Mouse (Mus musculus): ENCODE data around the gene Nol10. TPM values are rescaled to one million over a fixed set of nuclear protein-coding genes. Genes with fewer than 3 reads are reported as not detected.

Gene Nol10
- polyA plus RNA-seq, 2 experiments, result 7.4 to 10.0 TPM

- TF ChIP-seq CTCF (IDR thresholded peaks at IDR 0.05; ENCODE audit: low read depth) (no peak), EP300 (IDR thresholded peaks at IDR 0.05; ENCODE audit: low read depth) (no peak)
- DNase-seq (ENCODE audit: low read depth in 3 of 3, low spot score in 3 of 3), result no peak
Measured at GRCm38 (mm10) chr12:17347327-17348047, 771 bp upstream of the Nol10 start.

GRCm38 (mm10) chr12:17350106-17350505, 1.8 kb downstream of the Nol10 start:
- TF ChIP-seq EP300 (IDR thresholded peaks at IDR 0.05; ENCODE audit: low read depth), result no peak
- TF ChIP-seq CTCF (IDR thresholded peaks at IDR 0.05; ENCODE audit: low read depth), result peak; percentile 17; the same call in 1 of the 2 replicates
- Histone ChIP-seq H3K4me2 (ENCODE audit: low read depth) (no peak overlapping the region), H3K27ac (no peak overlapping the region), H3K9me3 (ENCODE audit: control insufficient read depth, low read length) (no peaks in the 10 kb centered on the region), H3K27me3 (ENCODE audit: control insufficient read depth, insufficient read depth, low read length) (no peaks in the 10 kb centered on the region), H3K4me3 (ENCODE audit: insufficient read depth in 1 of 2, low read depth in 2 of 2, low read length in 2 of 2) (no peak overlapping the region), H3K9ac (replicated peaks) (no peak overlapping the region), H3K4me1 (replicated peaks; ENCODE audit: control insufficient read depth in 2 of 2, insufficient read depth in 2 of 2, low read length in 1 of 2) (peaks cover 11 to 12% of the 10 kb centered on the region in 2 experiments), H3K36me3 (replicated peaks; ENCODE audit: control insufficient read depth, insufficient read depth, low read depth) (no peaks in the 10 kb centered on the region; the same call in none of the 2 replicates)
- no peak for ATAC-seq (ENCODE audit: insufficient read depth)
- no peak for DNase-seq (ENCODE audit: low read depth in 3 of 3, low spot score in 3 of 3)

More at GRCm38 (mm10) chr12:17347327-17348047, 771 bp upstream of the Nol10 start:
- Histone ChIP-seq H3K4me3 (ENCODE audit: insufficient read depth in 1 of 2, low read depth in 2 of 2, low read length in 2 of 2) (peak overlapping the region; percentile 76 to 94), H3K36me3 (replicated peaks; ENCODE audit: control insufficient read depth, insufficient read depth, low read depth) (no peaks in the 10 kb centered on the region; the same call in none of the 2 replicates), H3K9ac (replicated peaks) (peak overlapping the region; percentile 76), H3K9me3 (ENCODE audit: control insufficient read depth, low read length) (no peaks in the 10 kb centered on the region), H3K27me3 (ENCODE audit: control insufficient read depth, insufficient read depth, low read length) (no peaks in the 10 kb centered on the region), H3K4me2 (ENCODE audit: low read depth) (peak overlapping the region; percentile 75), H3K27ac (no peak overlapping the region; the same call in 1 of the 2 replicates), H3K4me1 (replicated peaks; ENCODE audit: control insufficient read depth in 2 of 2, insufficient read depth in 2 of 2, low read length in 1 of 2) (peaks cover 11 to 12% of the 10 kb centered on the region in 2 experiments)
- ATAC-seq (ENCODE audit: insufficient read depth), result peak; percentile 63
- WGBS (ENCODE audit: insufficient replicate concordance), result 25% methylated on average over 11 of the region's 11 CpGs

- 76% methylated on average over 4 of the region's 4 CpGs for WGBS (ENCODE audit: insufficient replicate concordance)
- ATAC-seq (ENCODE audit: insufficient read depth), result no peak
- Histone ChIP-seq H3K4me2 (ENCODE audit: low read depth) (no peak overlapping the region), H3K4me3 (ENCODE audit: insufficient read depth in 1 of 2, low read depth in 2 of 2, low read length in 2 of 2) (no peak overlapping the region), H3K9ac (replicated peaks) (no peak overlapping the region), H3K9me3 (ENCODE audit: control insufficient read depth, low read length) (no peaks in the 10 kb centered on the region), H3K27ac (no peak overlapping the region), H3K36me3 (replicated peaks; ENCODE audit: control insufficient read depth, insufficient read depth, low read depth) (peaks cover 18% of the 10 kb centered on the region), H3K4me1 (replicated peaks; ENCODE audit: control insufficient read depth in 2 of 2, insufficient read depth in 2 of 2, low read length in 1 of 2) (no peaks in the 10 kb centered on the region), H3K27me3 (ENCODE audit: control insufficient read depth, insufficient read depth, low read length) (no peaks in the 10 kb centered on the region)
- TF ChIP-seq EP300 (IDR thresholded peaks at IDR 0.05; ENCODE audit: low read depth), result no peak
- peak; percentile 52 for TF ChIP-seq CTCF (IDR thresholded peaks at IDR 0.05; ENCODE audit: low read depth)
- DNase-seq (ENCODE audit: low read depth in 3 of 3, low spot score in 3 of 3), result no peak
Measured at GRCm38 (mm10) chr12:17356853-17357252, 8.6 kb downstream of the Nol10 start.

- no peaks in the 10 kb centered on the region for H3K4me1 ChIP-seq (replicated peaks; ENCODE audit: control insufficient read depth in 2 of 2, insufficient read depth in 2 of 2, low read length in 1 of 2)
- H3K9me3 ChIP-seq (ENCODE audit: control insufficient read depth, low read length), result no peaks in the 10 kb centered on the region
- ATAC-seq (ENCODE audit: insufficient read depth), result no peak
- no peaks in the 10 kb centered on the region for H3K27me3 ChIP-seq (ENCODE audit: control insufficient read depth, insufficient read depth, low read length)
- no peak for DNase-seq (ENCODE audit: low read depth in 3 of 3, low spot score in 3 of 3)
- H3K4me2 ChIP-seq (ENCODE audit: low read depth), result no peak overlapping the region
- TF ChIP-seq EP300 (IDR thresholded peaks at IDR 0.05; ENCODE audit: low read depth), result no peak
- H3K9ac ChIP-seq (replicated peaks), result no peak overlapping the region
- H3K36me3 ChIP-seq (replicated peaks; ENCODE audit: control insufficient read depth, insufficient read depth, low read depth), result peaks cover 26% of the 10 kb centered on the region
- 77% methylated on average over 5 of the region's 5 CpGs for WGBS (ENCODE audit: insufficient replicate concordance)
- H3K27ac ChIP-seq, result no peak overlapping the region
- no peak overlapping the region for H3K4me3 ChIP-seq (ENCODE audit: insufficient read depth in 1 of 2, low read depth in 2 of 2, low read length in 2 of 2)
Measured at GRCm38 (mm10) chr12:17357795-17358194, 9.5 kb downstream of the Nol10 start.

- WGBS (ENCODE audit: insufficient replicate concordance), result 81% methylated on average over 9 of the region's 9 CpGs
- Histone ChIP-seq H3K27me3 (ENCODE audit: control insufficient read depth, insufficient read depth, low read length) (no peaks in the 10 kb centered on the region), H3K4me3 (ENCODE audit: insufficient read depth in 1 of 2, low read depth in 2 of 2, low read length in 2 of 2) (no peak overlapping the region), H3K9ac (replicated peaks) (no peak overlapping the region), H3K4me2 (ENCODE audit: low read depth) (no peak overlapping the region), H3K36me3 (replicated peaks; ENCODE audit: control insufficient read depth, insufficient read depth, low read depth) (peaks cover 33% of the 10 kb centered on the region), H3K9me3 (ENCODE audit: control insufficient read depth, low read length) (no peaks in the 10 kb centered on the region), H3K27ac (no peak overlapping the region), H3K4me1 (replicated peaks; ENCODE audit: control insufficient read depth in 2 of 2, insufficient read depth in 2 of 2, low read length in 1 of 2) (no peaks in the 10 kb centered on the region)
- DNase-seq (ENCODE audit: low read depth in 3 of 3, low spot score in 3 of 3) (peak in 1 of 3 experiments; percentile 3), ATAC-seq (ENCODE audit: insufficient read depth) (no peak)
- no peak for TF ChIP-seq EP300 (IDR thresholded peaks at IDR 0.05; ENCODE audit: low read depth)
- TF ChIP-seq CTCF (IDR thresholded peaks at IDR 0.05; ENCODE audit: low read depth), result peak; percentile 44
Measured at GRCm38 (mm10) chr12:17358981-17359380, 10.7 kb downstream of the Nol10 start.
